Mouse (Mus musculus) gastrocnemius, postnatal 25 days (tissue): ENCODE data around the gene Rcbtb2. TPM values are rescaled to one million over a fixed set of nuclear protein-coding genes. Genes with fewer than 3 reads are reported as not detected.

Source experiments
- DNase-seq: peaks from one replicate; pipeline ENCODE4 v3.0.0; 2022
- total RNA-seq, 2 experiments: library from RNA; stranded (reverse); gene quantifications; 1 replicate in 1 of 2; 2 replicates in 1 of 2; pipeline ENCODE4 v1.2.3; 2021

Rcbtb2 gene
- total RNA-seq, 2 experiments from 2014 or later: 18.0 to 20.7 TPM

DNA sequence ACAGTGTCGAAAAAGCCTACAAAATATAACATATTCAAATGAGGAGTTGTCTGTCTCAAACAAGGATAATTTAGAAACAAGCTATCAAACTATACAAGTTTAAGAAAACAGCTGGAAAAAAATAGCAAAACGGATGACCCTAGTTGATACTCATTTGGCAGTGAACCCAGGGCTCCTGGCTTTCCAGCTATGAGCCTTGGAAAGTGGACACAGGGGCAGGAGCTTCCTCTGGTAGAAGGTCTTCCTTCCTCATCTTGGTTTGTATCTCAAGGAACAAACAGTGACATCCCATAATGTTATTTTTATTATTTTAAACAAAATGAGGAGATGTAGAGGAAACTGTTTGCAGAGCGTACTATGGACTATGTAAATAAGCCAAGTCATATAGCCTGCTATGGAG, 25.3 kb downstream of the Rcbtb2 start:
- DNase-seq: no peak

DNA sequence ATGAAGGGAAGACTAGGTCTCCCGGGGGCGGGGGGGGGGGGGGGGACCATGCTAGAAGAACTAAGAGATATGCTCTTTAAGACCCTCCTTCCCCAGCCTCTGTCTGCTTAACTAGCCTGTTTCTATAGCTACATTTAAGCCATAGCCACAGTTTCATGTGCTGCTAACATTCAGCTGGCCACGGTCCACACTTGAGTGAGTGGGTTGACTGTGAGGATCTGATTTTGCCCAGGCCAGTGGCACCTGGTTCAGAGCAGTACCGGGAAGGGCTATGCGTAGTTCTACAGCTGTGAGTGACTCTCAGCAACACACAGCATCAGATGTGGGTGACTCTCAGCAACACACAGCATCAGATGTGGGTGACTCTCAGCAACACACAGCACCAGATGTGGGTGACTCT, 38.5 kb downstream of the Rcbtb2 start:
- DNase-seq: no peak

DNA sequence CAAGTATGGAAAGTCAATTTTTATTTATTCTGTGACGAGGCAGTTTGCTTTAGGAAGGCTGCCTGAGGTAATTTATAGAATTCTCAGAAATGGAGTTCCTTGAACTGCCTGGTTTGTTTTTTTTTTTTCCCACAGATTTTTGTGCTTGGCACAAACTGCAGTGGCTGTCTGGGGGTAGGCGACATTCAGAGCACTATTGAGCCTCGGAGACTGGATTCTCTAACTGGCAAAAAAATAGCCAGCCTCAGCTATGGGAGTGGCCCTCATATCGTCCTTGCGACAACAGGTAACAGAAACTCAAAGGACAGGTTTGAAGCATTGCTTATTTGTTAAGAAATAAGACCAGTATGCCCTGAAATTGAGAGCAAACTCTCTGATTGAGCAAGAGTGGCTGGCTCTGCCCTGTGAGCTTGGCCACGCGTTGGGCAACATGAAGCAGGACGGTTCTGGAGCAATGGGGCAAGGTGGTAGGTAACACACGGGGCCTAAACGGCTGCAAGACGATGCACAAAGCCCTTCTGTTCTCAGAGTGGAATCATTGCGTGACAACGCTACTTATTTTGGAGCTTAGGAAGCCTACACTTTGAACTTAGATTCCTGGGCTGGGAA, 39.5 kb downstream of the Rcbtb2 start:
- DNase-seq: no peak

DNA sequence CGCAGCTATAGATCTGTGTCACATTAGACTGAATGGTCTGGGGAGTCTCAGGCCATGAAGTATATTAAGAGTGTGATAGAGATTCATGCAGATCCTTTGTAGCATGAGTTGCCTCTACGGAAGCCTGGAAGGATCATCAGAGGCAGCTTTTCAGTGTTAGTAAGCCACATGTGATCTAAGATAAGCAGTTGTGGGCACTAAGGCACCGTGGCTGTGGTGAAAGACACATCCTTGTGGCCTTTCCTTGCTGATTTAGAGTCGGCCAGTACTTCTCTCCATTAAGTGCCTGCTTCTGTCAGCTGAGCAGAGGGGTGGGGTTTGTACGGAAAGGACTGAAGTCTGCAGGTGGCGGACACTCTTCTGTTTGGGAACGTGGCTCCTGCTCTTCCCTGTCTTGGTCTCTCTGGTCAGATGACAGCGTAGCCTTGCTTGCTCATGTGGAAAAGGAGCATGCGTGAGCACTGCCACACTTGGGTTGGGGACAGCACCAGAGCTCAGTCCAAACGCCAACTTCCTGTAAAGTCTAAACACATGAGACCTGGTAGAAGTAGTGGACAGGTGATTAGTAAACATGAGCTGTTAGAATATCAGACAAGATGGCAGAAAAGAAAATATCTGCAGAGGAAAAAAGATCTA, 40.6 kb downstream of the Rcbtb2 start:
- DNase-seq: no peak

DNA sequence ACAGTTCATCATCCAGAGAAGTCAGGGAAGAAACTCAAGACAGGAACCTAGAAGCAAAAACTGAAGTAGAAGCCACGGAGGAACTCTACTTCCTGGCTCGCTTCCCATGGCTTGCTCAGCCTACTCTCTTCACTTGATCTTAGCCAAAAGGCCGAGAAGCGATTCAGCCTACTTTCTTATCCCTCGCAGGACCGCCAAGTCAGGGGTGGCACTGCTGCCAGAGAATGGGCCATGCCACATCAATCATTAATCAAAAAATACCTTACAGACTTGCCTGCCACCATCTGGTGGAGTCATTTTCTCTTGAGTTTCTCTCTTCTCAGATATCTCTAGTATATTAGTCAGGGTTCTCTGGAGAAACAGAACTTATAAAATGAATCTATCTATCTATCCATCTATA, 42.3 kb downstream of the Rcbtb2 start:
- no peak for DNase-seq

DNA sequence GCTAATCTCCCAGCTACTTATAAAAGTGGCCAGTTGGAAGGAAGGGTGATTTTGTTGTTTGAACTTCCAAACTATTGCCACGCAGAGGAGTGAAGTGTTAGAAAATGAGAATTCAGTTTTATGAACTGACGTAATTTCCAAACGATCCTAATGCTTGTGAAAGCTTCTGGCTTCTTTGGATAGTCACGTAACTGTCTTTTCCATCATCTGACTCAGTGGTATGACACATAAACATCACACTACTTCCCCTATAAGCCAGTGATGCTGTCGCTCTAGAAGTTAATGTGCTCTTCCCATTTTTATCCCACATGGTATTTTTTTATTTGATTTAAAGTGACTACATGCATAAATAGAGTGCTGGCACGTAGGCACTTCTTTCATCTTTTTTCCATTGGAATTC, 45.8 kb downstream of the Rcbtb2 start:
- DNase-seq: no peak

DNA sequence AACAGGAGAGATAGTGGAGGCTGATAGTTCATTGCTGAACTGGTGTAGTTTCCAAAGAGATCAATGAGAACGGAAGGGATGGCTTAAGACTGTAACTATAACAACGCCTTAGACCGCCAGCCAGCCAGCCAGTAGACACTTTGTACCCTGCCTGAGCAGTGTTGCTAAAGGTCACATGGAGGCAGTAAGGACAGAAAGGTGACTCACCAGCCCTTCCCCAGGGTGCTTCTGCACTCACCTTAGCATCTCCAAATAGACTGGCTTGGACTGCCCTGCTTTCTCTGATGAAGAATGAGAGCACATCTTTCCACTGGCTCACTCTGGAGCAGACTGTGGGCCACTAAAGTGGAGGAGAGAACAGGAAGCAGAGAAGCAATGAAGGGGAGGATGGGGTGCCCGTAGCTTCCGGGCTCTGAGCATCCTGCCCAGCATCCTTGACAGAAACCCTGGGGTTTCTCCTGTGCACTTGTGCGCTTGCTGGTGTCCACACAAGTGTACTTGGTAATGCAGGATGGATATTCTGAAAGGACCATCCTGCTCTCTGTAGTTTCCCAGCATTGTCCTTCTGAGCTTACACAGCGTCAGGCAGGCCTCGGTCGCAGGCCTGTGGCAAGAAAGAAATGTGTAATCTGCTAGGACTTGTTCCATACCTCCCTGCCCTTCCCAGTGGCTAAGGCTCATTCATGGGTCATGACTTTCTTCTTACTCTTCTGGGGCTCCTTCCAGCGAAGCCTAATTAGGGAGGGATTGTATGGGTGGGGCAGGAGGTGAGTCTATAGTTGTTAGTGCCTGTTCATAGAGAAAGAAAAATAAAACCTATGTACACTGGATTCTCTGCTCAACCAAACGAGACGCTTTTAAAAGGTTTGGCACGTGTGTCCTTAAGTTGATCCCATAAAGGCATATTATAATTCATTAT, 47.3 kb downstream of the Rcbtb2 start:
- no peak for DNase-seq

DNA sequence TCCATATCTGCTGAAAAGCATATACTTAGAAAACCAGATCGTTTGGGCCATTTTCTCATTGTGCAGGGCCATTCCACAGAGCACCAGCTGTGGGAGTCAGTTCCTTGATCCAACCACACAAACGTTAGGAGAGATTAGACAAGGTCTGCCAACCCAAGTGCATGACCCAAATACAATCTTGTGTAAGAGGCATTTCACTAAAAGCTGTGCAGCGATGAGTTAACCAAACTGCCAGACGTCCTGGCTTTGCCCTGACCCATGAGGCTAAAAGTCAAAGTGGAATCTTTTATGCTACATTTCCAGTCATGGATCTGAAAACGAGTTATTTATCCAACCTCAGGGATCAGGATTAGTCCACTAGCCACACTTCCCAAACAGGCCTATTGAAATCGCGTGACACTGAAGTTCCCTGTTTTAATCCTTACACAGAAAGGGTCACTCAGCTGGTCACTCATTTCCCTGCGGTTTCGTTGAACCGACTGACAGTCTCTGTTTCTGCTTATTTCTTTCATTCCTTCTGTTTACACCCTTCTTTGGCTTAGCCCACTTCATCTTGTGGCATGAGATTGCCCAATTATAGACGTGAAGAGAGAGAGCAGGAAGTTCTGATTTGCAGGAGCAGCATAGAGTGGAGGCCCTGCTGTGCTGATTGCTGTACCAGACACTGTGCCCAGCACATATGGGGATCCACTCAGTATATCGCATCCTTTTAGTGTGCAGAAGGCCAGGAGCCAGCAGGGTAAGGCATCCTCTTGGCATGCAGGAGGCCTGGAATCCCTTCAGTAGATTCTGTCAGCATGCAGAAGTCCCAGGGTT, 49.6 kb downstream of the Rcbtb2 start:
- DNase-seq: no peak

DNA sequence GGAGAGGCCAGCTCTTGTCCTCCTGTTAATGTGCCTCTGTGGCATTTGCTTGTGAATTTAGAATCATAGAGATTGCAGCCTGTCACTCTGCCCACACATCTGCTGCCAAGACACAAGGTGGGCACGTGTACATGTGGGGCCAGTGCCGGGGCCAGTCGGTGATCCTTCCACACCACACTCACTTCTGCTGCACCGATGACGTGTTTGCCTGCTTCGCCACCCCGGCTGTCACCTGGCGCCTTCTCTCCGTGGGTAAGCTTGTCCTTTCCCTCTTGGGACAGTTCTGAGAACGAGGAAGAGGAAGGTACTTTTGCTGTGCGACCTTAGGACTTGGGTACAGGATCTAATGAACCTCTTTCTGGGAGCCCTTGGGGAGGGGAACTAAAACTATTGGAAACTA, 50.8 kb downstream of the Rcbtb2 start:
- no peak for DNase-seq

DNA sequence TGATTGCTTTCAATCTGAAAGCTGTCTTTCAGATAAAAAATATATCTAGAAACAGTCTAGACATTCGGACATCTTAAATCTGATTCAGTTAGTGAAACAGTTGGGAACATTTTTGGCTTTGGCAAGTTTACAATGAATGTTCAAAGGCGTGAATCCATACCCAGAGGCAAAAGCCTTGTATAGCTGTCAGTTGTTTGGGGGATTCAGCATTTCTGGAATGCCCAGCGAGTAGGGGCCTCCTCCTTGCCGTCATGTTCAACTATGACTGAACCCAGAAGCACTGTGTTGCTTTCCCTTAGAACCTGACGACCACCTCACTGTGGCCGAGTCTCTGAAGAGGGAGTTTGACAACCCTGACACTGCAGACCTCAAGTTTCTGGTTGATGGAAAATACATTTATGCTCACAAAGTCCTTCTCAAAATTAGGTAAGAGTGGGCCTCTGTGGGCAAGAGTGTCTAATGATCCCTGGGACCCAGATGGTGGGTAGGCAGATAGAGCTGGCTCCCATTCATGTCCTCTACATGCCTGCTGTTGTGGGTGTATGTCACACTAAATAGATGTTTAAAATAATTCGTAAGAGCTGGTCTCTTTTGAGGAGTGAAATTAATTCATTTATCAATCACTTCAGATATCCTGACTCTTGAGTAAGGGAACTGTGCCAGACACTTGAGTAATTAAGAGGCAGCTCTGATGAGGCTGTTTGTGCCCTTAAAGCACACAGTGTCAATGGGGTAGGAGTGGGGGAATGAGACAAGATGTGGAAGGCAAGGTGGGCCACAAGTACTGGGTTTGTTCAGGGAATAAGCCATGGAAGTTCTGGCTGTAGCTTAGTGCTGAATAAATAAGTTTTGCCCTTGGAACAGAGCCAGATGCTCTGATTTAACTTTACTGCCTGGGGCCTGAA, 51.5 kb downstream of the Rcbtb2 start:
- DNase-seq: no peak

DNA sequence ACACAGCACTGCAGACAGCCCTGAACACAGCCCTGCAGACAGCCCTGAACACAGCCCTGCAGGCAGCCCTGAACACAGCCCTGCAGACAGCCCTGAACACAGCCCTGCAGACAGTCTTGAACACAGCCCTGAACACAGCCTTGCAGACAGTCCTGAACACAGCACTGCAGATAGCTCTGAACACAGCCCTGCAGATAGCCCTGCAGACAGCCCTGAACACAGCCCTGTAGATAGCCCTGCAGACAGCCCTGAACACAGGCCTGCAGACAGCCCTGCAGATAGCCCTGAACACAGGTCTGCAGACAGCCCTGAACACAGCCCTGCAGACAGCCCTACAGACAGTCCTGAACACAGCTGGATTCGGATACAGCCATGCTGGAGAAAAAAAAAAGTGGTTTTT, 52.2 kb downstream of the Rcbtb2 start:
- DNase-seq: no peak

DNA sequence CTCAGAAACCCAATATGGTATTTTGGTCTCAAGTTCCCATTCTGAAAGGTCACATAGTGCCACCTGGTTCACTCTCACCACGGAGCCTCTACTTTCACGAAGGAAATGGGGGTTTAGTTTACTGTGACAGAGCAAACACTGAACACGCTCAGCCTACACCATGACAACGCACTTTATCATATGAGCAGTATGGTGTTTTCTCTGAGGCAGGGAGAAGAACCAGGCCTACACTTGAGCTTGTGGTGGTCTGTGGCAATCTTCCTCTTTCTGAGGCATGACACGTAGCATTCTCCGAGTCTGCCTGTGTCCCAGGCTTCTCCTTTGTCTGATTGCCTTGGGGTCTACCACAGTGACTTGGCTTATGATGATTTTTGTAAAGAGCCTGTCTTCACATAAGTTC, 53.0 kb downstream of the Rcbtb2 start:
- no peak for DNase-seq

DNA sequence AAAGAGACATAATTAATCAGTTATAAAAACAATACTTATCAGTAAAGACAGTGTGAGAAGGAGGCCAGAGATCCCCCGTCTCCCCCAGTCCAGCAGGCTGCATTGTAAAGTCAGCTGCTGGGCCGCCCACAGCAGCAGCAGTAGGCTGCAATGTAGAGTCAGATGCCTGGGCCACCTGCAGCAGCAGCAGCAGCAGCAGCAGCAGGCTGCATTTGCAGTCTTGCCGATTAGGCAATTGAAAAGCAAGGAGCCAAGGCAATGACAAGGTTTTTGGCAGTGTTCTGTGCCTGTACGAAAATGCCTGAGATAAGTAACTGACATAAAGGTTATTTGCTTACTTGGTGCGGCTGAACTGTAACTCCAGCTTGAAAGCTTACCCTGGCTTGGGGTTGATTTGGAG, 53.4 kb downstream of the Rcbtb2 start:
- DNase-seq: no peak

DNA sequence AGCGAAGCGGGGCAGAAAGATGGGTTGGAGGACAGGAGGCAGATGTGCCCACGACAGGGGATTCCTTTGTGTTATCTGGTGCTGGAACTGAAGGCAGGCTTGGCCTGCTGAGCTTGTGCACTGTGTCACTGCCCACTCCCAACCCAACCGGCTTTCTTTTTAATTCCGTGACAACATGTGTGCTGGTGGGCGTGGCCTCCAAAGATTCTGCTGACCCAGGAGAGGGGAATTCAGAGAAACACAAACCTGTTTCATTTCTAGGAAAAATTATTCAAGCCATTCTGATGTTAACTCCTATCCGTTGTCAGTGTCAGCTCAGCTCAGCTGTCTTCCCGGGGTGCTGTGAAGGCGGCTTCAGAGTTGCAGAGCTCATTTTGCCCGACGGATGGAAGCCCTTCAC, 55.1 kb downstream of the Rcbtb2 start:
- no peak for DNase-seq

DNA sequence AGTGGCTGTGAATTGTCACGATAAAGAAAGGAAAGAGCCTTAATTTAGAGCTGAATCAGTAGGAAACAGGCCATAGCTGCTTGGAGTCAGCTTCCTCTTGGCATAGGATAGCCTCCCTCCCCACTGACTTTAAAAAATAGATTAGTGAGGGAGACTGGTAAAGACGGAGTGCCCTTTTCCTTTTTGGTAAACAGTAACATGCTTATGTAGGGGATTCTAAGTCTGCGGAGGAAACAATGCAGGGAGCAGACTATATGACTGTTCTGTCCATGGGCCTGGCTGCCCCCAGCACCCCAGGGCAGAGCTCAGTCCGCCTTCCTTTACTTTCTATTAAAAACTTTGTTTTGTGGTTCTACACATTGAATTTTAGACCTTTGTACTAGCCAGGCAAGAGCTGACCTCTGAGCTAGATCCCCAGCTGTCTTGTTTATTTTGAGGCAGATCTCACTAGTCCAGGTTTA, 56.4 kb downstream of the Rcbtb2 start:
- no peak for DNase-seq

DNA sequence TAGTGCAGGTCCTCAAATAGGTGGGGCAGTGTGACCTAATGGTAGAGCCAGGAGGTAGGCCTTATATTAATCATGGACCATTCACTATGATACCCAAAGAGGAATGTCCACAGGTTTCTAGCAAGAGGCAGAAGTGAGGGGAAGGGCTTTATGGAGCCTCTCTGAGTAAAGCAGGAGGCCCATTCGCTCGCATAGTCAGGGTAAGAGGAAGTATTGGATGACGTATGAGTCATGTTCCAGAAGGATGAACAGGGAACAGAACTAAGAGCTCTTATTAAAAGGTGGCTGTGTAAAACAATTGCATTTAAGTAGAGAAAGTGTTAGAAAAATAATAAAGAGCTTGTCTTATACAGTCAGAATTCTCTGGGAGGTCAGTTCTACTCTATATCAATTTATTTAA, 57.8 kb downstream of the Rcbtb2 start:
- no peak for DNase-seq

DNA sequence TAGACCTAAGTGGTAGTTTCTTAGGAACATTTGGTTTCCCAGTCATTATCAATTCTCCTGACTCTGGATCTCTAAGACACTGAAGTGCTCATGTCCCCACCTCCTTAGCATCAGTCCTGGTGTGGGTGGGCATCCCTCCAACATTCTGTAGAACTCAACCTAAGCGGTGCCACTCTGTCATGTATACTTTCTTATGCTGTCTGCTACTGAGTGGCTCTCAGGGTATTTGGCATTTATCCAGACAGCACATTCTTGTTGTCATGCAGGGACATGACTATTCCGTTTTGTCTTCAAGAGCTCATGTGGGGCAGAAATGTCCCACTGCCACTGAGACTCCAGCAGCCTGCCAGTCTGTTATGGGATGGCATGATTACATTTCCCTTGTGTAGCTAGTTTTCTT, 58.3 kb downstream of the Rcbtb2 start:
- no peak for DNase-seq

DNA sequence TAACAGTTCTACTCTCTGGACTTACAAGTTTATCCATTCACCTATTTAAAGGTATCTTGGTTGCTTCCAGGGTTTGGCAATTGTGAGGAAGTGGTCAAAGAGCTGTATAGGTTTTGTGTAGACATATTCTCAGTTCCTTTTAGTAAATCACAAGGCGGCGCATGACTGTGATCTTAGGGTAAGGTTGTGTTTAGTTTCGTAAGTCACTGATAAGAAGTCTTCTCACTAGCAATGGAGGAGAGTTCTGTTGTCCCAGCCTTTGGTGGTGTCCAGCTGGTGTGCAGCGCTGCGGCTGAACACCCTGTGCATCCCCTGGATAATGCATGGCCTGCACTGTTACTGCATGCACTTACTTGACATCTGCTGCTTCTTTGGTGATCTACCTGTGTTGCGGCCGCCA, 64.0 kb downstream of the Rcbtb2 start:
- no peak for DNase-seq

DNA sequence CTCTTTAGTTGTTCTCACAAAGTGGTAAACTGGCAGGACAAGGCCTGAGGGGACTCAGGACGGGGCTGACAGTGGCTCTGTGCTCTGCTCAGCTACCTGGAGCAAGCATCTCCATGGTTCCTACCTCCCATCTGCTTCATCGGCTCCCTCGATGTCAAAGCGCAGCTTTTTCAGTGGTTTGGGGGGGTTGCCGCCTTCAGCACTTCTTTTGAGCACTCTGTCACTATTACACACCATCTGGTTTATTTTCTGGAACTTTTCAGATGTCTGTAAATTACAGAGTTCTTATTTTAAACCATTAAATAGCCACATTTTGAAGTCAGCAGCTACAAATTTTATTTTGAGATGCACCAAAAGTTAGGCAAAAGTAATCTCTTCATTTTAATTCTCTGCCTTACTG, 76.2 kb downstream of the Rcbtb2 start:
- no peak for DNase-seq

DNA sequence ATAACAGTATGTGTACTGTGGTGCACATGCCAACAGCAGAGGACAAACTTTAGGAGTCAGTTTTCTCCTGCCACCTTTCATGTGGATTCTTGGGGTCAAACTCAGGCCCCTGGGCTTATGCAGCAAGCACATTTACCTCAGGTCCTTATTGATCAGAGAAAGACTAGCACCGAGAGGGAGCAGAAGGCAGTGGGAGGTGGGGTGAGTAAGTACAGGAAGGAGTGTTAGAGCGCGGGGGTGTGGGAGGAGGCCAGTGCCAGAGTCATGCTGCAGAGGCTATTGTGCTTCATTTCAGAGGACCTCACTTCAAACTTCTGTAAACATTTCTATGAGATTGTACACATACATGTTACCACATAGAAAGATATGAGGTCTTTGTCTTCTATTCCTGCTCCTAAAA, 78.6 kb downstream of the Rcbtb2 start:
- DNase-seq: no peak

DNA sequence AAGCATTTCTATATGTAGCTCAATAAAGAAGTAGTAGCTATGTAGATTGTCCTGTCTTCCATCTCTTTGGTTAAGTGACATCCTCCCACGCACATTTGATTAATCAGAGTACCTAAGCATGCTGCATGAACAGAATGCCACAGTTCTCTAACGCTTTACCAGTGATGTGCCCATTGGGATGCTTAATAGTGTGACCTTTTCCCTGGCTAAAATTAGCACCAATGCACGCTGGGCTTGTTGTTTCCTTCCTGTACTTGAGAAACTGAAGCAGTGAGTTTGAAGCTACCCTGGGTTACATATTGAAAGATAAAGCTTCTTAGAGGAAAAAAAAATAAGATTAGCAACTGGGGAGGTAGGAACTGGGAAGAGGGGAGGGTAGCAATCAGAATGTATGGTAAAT, 81.2 kb downstream of the Rcbtb2 start:
- no peak for DNase-seq
